Mouse (Mus musculus) c-Kit-positive CD71-negative TER-119-negative erythroid progenitor cells, embryonic 14.5 days (primary cell): ENCODE measurements around the gene Cdk19.

Experiments used
- DNase-seq: peaks from one replicate; pipeline ENCODE4 v3.0.0-alpha.2; 2013; ENCODE audit warnings: low read depth

The Cdk19 gene

DNA sequence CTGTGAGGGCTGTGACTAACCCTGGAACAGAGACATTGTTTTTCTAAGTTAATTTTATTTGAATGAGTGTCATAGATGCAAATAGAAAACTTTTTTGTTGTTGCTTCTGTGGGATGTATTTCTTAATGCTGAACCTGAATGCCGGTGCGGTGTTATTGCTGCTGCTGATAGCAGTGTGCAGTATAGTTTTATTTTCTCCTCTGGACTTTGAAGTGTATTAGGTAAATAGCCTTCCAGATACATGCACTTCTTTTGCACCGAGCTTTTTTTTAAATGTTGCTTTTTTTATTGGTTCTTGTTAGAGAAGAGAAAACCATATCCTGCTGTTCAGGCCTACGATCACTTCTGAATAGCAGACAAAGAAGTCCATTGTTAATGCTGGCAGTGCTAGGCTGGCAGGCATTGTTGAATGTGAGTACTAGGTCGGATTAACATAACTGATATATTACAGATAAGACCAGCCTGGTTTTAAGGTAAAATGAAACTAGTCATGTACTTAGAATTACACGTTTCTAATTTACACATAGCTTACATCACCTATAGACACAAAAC, 104.5 kb downstream of the Cdk19 start:
- no peak for DNase-seq

DNA sequence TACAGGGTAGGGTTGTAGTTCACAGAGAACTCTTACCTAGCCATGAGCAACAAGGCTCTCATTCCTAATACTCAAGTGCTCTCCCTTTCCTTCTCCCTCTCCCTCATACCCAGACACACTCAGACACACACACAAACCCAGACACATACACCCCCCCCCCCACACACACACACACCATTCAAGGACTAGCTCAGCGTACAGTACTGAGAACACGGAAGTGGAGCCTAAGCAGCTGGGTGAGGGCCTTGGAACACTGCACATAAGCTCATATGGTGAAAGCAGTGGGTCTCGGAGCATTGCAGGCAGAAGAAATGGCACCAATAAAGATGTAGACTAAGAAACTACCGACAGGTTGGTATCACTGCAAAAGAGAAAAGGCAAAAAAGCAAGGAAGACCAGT, 105.2 kb downstream of the Cdk19 start:
- no peak for DNase-seq

GRCm38 (mm10) chr10:40446088-40446604, 106.8 kb downstream of the Cdk19 start:
- DNase-seq, result no peak

DNA sequence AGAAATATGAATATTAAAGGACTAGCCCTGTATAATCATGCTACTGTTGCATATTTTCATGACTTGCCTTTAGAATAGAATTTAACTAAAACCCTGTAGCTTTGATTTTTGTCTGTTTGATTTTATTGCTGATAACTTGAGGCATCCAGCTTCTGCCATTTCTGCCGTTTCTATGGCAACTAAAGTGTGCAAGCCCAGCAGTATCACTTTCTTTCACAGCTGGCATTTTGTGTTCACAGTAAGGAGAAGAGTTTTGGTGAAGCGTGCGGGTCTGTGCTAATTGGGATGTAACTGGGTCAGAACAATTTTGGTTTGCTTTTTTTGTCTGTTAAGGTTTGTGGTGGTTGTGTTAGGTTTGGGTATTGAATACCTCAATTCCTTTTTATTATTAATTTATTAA, 107.3 kb downstream of the Cdk19 start:
- DNase-seq, result no peak

DNA sequence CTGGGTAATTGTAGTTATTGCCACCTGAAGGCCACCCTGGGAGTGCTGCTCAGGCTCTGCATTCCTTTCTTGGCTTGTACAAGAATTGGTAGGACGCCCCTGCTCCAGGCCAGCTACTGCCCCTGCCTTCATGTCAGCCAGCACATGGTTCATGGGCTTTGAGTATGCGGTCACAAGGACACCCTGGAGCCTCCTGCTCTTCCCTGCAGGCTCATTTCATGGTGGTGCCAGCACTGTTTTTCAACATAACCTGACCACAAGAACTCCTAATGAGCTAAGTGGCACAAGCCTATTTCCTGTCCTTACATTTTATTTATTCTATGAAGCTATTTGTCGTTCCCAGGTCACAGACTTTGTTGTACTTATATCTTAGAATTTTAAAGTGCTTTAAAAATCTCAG, 107.9 kb downstream of the Cdk19 start:
- no peak for DNase-seq

DNA sequence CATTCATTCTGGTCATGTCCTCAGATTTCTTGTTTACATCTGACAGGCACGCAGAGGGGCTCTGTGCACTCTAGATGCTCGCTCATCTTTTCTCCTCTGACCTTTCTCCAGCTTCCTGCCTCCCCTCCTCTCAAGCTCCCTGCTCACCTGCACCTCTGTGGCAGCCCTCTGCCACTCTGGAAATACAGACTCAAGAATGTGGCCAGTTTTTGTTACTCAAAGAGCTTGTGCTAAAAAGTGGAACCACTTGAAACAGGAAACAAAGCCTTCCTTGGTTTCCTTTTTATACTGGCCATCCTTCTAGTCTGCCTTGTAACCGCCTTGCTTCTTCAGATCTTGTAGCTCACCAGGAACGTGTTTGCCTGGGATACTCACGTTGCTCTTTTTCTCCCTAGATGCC, 108.6 kb downstream of the Cdk19 start:
- DNase-seq, result no peak

DNA sequence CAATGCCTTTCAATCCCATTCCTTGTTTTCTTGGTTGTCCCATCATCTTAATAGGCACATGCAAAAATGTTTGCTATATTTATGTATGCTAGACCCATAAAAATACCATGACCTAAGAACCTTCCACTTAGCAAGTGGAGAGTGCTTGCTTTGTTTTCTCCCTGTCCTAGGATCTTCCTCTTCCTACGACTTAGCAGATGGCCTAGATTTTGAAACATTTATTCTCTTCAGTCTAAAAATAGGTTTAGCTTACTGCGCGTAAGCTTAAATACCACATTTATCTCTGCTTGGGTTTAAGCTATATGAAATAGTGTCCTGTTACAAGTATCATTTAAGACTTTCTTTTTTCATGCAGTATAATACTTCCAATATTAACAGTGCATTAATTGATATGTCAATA, 109.1 kb downstream of the Cdk19 start:
- no peak for DNase-seq

DNA sequence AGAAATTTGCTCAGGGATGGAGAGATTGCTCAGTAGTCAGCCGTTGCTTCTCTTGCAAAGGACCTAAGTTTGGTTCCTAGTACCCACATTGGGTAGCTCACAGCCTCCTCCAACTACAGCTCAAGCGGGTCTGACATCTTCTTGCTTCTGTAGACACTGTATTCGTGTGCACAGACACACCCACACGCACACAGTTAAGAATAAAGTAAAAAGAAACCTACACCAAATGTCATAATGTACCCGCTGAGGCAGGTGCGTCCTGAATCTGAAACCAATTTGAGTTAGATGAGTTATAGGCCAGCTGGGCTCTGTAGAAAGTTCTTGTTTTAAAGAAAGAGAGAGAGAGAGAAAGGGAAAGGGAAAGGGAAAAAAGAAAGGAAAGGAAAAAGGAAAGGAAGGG, 110.2 kb downstream of the Cdk19 start:
- DNase-seq, result no peak

- DNase-seq, result no peak
Measured at GRCm38 (mm10) chr10:40450171-40450570, 110.8 kb downstream of the Cdk19 start.

DNA sequence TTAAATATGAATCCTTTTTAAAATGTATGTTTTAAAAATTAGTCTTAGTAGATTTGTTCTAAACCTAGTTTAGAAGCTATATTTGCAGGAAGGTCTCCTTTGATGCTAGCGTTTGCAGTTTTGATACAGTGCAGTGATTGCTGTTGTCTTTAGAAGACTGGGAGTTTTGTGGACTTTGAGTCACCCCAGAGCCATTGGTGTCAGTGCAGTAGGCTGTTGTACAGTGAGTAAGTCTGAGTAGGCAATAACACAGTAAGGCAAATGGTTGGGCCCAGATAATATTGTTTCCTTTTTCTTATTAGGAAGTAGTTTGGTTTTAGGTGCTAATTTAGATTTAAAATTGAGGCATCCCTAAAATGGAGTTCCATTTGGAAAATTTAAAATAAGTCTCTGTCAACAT, 117.8 kb downstream of the Cdk19 start:
- no peak for DNase-seq

GRCm38 (mm10) chr10:40459141-40459540, 119.8 kb downstream of the Cdk19 start:
- no peak for DNase-seq

DNA sequence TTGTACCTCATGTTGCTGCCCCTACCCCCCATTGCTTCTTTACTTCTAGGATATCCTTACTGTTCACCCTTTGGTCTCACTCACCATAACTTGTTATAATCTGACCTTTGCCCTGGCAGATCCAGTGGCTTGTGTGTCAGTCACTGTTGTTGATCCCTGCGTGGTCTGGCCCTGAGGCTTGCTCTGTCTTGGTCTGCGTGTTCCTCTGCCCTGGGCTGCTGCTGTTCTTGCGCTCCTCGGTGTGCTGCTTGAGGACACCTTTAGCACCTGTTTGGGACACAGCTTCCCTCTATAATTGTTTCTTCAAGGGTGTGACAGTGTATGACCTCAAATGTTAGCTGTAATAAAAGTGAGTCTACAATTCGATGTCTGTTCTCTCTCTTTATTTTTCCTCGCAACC, 122.0 kb downstream of the Cdk19 start:
- DNase-seq, result no peak

DNA sequence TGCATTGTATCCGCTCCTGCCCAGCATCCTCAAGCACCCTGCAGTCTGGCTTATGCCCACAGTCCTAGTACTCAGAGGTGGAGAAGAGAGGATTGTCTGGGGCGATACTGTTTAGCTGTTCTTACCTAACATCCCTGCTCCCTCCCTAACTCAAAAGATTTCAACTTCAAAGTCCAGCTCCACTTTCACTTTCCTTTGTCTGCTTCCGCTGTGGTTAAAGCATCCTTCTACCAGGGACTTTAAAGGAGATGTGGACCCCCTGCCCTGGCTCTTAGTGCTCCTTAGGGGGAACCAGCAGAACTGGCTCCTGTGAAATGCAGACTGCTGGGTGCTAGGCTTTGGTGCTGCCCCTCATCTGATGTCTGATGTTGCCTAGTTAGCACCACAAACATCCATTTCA, 122.9 kb downstream of the Cdk19 start:
- no peak for DNase-seq

GRCm38 (mm10) chr10:40467174-40467911, 128.0 kb downstream of the Cdk19 start:
- DNase-seq, result no peak

DNA sequence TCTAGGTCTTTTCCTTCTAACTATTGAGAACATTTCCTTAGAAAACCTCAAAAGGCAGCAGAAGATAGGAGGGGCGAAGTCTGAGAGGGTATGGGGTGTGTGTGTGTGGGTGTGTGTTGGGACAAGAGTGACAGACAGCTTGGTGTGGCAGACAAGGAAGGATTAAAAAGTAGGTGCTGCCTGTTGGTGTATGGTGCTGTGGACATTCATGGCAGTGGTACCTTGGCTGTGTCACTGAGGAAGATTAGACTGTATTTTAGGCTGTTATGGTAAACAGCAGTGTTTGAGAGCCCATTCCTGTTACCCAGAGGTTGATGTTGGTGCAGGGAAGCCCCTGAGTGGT, 128.5 kb downstream of the Cdk19 start:
- DNase-seq, result no peak

- no peak for DNase-seq
Measured at GRCm38 (mm10) chr10:40469145-40469544, 129.8 kb downstream of the Cdk19 start.

- DNase-seq, result no peak
Measured at GRCm38 (mm10) chr10:40476535-40477285, 137.3 kb downstream of the Cdk19 start.

- no peak for DNase-seq
Measured at GRCm38 (mm10) chr10:40477426-40478075, 138.2 kb downstream of the Cdk19 start.

- no peak for DNase-seq
Measured at GRCm38 (mm10) chr10:40478626-40479025, 139.3 kb downstream of the Cdk19 start.

DNA sequence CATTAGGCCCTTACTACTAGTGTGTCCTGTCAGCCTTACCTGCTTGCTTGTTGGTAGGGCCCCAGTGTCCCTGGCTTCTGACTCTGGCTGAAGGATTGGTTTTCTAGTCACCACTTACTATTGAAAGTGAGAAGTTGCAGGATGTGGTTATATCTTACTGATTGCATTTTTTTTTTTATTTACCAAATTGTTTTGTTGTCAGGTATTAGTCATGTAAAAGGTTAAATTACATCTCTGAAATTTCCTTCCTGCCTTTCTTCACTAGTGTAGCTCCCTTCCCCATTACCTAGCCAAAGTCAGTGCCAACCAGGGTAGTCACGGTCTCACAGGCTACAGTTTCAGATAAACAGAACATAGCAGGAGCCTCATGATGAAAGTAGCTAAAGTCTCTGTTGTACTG, 139.9 kb downstream of the Cdk19 start:
- no peak for DNase-seq

DNA sequence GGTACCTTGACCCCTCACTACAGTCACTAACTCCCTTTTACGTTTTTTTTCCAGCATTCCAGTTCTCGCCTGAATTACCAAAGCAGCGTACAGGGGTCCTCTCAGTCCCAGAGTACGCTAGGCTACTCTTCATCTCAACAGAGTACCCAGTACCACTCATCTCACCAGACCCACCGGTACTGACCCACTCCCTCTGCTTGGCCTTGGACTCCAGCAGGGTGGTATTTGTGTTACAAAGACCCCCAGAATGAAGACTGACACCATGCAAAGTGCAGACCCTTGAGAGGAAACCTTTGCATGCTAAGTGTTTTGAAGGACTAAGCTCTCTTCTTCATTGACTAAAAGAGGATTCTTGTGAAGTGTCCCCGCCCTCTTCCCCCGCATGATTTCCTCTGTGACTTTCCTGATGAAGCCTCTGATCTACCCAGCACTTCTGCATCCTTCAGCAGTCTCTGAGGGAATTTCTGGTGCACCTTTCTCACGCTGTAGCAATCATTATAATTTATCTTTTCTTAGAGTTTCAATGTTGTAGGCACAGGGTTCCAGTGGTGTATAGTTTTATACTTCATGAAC, 140.3 kb downstream of the Cdk19 start:
- DNase-seq, result no peak

DNA sequence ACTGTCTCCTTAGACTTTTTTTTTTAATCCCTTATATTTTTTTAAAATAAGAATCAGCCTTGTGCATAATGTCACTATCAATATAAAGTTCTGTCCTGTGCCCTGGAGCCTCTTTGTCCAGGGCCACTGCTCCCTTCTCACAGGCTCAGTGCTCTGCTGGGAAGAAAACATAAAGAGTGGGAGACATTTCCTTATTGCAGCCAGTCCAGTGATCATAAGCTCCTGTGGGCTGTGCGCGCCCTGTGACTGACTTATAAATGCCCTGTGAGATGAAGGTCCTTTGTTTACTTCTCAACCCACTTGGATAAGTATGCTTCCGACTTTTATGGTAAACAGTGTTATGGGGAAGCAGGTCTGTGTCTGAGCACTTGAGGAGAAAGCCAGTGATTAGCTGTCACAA, 142.2 kb downstream of the Cdk19 start:
- DNase-seq, result no peak
